Mouse (Mus musculus) gastrocnemius, postnatal 36 days (tissue): ENCODE measurements around the gene Gsto2. TPM values are rescaled to one million over a fixed set of nuclear protein-coding genes. Genes with fewer than 3 reads are reported as not detected.

ENCODE experiments used
- DNase-seq, 2 experiments: peaks; one replicate each; pipeline ENCODE4 v3.0.0; 2022
- intact Hi-C: fragments of 180-260 bp; cut with DNase I; formaldehyde crosslinking; loops from one replicate; pipeline ENCODE4 v1.15.1; 2025
- total RNA-seq, 2 experiments: library from RNA; stranded (reverse); gene quantifications; 2 replicates each; pipeline ENCODE4 v1.2.3; 2021

Gene Gsto2
- total RNA-seq, 2 experiments from 2014 or later: 0.22 to 0.66 TPM

DNA sequence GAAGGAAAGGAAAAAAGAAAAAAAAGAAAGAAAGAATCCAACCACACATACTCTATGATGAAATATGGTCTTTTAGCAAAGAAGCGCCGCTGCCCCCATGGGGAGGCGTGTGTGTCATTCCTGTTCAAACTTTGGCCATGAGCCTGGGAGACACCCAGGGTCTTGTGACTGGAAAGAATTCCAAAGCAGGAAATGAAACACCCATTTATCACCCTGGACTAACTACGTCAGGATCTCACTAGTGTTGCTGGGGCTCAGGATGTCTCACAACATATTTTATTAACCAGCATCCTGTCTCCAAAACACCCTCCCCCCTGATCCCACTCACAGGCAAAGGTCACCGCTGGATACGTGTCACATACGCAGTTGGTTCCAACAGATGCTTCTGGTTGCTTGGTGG lies 21.3 kb downstream of the Gsto2 start:
- intact Hi-C loops: no loop called here
- no peak for DNase-seq

DNA sequence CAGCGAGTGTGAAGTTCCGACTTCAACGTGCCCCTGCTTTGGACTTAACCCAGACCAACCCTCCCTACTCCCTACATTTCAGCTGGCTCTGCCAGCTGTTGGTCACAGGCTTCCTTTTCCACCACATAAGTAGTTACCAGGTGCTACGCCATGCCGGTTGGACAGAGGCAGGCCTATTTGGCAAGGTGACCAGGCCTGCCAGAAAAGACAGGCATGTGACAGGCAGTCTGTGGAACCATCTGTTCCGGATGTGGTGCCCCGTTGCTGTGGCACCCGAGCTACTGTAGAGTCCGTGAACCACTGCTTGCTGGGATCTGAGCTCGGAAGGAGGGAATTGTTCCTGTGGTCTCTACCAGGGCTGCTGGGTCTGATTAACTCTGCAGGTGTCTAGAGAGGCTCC lies 22.1 kb downstream of the Gsto2 start:
- intact Hi-C loops: no loop called here
- DNase-seq: no peak

DNA sequence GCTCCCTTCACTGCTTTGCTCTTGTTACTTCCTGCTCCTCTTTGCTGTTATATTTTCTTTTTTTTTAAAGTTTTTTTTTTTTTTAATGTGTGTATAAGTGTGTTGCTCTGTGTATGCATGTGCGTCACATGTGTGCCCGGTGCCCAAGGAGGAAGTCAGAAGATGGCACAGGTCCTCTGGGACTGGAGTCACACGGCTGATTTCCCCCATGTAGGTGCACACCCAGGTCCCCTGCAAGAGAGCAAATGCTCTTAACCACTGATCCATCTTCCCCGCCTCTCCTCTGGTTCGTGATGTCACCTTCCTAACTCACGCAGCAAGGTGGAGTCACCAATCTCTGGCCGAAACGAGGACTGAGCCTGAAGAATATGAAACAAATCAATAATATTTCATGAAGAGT lies 22.7 kb downstream of the Gsto2 start:
- DNase-seq: no peak
- intact Hi-C loops: no loop called here

DNA sequence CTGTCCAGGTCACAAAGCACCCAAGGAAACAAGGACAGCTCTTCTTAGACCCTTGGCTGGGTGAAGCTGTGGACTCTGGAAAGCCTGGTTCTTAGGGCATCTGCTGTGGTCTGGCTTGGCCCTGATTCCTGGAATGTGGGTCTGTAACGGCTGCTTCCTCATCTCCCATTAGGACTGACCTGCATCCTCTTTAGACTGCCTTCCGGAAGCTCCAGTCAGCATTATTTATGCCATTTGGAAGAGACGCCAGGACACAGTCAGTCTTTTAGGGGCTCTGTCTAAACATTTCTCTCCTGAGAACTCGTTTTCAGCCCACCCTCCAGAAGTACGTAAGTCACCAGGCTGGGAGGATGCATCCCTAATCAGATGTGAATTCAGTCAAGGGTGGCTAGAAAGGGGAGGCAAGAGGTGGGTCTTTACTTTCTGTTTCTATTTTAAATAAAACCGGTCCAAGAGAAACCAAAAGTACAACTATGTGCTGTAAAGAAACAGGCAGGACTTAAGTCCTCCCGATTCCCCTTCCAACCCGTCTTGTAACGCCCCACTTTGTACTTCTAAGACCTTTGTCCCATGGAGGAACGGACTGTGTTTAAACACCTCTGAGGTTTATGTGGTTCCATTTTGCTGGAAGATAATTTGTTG lies 25.3 kb downstream of the Gsto2 start:
- DNase-seq: no peak
- intact Hi-C loops: no loop called here

DNA sequence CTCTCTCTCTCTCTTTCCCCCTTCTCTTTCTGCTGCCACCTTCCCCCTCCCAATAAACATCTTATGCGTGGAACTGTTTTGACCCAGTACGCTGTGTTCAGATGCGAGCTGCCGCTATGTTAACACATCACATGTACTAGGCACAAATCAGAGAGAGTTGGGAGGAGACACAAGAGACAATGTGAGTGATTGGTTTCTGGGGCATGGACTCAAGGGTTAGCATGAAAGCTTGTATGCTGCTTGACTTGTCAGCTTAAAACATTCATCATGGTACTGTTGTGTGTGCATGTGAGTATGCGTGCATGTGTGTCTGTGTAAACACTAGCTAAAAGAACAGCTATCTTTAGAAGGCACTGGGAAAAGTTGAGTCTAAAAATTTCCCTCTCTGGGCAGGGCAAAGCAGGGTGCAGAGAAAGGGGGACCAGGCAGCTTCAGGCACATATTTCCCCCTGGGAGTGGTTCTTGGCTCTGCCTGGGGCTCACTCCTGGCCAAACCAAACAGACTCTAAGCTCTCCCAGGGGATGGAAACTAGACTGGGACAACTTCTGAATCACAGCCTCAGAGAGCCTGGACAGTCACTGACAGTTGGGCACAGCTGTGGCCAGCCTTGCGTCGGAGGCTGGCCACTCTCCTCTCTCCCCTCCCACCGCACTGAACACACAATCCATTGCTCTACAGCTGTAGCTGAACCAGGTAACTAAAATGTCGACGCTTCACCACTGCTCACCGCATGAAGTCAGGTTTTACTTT lies 26.4 kb downstream of the Gsto2 start:
- DNase-seq: no peak
- intact Hi-C loops: no loop called here

DNA sequence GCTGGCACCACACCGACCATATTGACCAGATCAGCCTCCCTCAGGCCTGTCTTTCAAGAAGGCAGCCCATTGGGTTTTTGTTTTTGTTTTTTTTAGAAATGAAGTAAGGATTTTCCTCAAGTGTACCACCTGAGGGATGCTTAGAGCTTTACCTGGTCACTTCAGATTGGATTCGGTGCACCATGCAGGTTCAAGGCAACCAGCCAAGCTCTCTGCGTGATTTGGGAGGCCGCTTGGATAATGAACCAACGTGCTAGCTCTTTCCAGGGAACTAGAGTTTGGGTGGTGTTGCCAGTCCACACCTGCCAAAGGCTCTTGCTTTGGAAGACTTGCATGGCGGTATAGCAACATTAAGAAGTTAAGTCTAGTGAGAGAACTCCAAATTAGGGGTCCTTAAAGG lies 27.8 kb downstream of the Gsto2 start:
- intact Hi-C loops: no loop called here
- no peak for DNase-seq

DNA sequence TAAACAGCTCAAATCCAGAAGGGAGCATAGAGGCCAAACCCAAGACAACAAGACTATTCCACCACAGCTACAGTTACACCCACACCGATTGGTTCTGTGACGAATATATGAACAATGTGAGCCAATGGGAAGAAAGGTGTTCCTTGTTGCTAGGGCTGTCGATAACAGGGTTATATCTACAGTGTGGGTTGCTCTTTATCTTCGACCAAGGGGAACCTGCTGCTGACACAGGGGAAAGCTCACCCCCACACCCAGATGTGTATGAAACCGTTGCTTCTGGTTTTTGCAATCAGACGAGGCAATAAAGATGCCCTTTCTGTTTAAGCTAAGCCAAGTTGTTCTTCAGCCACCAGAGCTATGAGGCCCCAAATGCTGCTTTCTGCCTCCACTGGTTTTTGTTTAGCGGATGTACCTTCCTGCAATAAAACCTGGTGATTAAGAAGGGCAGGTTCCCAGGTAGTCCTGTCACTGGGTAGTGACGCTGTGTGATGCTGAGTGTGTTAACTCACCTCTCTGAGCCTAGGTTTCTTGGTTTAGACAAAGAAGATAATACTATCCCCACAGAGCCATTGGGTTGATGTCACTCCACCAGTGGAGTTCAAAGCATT lies 33.2 kb downstream of the Gsto2 start:
- no peak for DNase-seq

DNA sequence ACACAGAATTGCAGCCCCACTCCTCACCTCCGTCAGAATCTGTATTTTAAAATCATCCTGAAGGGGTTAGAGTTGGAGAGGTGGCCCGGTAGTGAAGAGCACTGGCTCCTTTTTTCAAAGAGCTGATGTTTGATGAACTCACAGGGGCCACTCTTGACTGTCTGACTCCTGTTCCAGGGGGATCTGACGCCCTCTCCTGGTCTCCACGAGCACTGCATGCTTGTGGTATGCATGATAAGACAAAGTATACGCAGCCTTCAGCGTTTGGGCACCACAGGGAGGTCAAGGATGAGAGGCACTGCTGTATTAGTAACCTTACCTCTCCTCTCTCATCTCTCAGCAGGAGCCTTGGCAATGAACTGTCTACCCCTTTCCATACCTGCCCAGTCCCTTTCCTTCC lies 34.7 kb downstream of the Gsto2 start:
- no peak for DNase-seq
- intact Hi-C loops: no loop called here

More for the DNA sequence above, 33.2 kb downstream of the Gsto2 start:
- intact Hi-C loops: no loop called here

DNA sequence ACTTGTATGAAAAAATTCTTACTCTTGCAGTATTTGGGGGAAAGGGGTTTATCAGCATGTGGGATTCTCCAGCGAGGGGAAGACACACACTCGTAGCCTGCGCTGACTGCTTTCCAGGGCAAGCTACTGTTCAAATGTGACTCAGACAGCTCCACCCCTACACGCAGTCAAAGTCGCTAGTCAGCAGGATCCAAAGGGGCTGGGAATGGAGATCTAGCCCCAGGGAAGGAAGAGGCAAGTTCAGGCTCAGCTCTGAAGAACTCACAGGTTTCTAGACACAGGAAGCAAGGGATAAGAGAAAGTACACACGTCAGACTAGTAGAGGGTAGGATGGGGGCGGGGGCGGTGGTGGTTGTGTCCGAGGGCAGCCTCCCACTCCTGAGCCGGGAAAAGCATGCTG lies 35.2 kb downstream of the Gsto2 start:
- intact Hi-C loops: no loop called here
- no peak for DNase-seq

DNA sequence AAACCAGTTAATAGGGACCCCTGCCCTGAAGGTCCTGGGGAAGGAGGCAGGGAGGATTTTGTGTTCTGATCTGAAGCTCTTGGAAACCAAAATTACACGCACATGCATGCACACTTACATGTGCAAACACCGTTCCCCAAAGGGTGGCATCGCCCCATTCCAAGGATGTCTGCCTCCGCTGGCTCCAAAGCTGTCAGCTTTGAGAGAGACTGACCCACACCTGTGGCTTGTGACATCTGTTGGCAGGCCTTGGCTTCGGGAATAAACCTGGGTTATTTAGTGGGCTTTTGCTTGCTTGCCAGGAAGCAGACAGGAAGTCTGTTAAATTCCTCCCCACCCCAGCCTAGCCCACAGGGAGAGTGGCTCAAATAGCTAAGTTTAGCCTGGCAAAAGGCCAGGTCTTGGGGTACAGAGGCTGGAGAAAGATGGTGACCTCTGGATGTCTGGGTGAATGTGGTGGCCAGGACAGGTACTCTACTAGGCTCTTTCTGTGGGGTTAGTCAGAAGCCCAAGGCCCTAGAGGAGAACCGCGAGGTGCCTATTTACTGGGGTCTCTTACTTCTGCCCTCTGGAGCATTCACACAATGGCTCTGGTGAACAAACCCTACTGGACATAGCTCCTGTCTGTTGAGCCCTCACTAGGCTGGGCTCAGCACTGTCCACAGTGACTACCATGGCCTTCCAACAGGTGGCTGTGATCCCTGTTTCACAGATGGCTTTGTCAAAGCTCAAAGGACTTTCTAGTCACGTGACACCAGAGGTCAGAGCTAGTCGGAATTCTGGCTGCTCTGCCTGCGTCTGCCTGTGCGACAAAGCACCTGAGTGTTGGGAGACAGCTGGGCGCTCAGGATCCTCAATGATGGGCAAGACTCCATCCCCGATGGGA lies 37.2 kb downstream of the Gsto2 start:
- intact Hi-C loops: no loop called here
- no peak for DNase-seq

DNA sequence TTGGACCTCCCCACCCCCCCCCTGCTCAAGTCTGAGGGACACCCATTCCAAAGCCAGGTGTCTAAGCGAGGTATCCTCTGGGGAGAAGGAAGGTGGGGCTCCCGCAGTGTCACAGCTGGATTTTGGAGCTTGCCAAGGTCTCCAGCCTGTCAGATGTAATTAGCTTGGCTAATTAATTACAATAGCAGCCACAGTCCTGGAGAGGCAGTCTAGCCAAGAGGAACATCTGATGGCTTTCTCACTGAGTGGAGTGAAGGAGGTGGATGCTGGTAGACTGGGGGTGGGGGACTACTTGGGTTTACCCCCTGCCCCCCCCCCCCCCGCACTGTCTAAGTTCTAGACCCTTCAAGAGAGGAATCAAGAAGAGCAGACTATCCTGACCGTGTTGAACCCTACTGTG lies 38.3 kb downstream of the Gsto2 start:
- intact Hi-C loops: no loop called here

DNA sequence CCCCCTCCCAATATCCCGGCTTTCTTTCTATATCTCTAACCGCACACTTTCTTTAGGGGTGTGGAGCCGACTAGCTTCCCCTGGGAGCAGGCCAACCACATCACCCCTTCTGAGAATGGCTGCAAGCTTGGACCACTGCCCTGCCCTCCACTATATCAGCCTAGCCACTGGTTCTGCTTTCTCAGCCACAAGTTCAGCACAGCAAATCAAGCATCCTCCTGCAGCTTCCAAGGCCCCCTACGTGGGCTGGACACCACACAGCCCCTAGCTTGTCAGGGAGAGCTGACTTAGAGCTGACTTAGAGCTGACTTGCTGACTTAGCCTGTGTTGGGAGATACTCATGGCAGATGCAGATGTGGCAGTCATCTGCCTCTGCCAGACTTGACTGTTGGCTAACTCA lies 39.7 kb downstream of the Gsto2 start:
- intact Hi-C loops: no loop called here
- no peak for DNase-seq

More for the DNA sequence above, 38.3 kb downstream of the Gsto2 start:
- no peak for DNase-seq

DNA sequence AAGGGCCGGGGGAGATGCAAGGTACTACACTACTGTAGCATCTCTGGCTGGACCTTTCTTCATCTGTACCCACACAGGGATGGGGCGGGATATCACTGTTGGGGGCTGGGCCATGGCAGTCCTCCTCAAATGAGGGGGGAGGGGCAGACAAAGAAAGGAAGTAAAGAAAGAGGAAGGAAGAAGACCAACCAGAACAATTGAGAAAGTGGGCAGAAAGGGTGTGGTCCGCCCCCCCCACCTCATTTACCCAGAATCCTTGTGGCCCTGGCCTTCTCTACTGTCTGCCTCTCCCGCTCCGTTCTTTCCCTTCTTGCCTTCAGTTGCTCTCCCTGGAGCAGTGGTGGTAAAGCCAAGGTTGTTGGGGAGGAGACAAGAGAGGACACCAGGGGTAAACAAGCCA lies 40.3 kb downstream of the Gsto2 start:
- intact Hi-C loops: no loop called here
- DNase-seq: no peak

DNA sequence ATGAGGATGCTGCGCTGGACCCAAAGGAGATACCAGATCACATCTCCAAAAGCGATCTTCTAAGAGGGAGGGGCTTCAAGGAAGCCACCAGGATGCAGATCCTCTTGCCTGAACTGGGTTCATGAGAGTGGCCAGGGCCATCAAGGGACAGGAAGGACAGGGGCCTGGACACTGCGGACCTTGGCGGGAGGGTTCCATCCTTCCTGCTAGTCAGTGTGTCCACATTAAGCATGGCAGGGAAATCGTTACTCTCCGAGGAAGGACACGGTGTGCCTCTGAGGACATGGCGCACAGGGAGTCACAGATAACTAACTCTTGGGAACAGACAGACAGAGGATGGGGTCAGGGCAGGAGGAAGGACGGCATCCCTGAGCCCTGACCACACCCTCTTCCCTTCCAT lies 42.3 kb downstream of the Gsto2 start:
- intact Hi-C loops: no loop called here
- DNase-seq: no peak

DNA sequence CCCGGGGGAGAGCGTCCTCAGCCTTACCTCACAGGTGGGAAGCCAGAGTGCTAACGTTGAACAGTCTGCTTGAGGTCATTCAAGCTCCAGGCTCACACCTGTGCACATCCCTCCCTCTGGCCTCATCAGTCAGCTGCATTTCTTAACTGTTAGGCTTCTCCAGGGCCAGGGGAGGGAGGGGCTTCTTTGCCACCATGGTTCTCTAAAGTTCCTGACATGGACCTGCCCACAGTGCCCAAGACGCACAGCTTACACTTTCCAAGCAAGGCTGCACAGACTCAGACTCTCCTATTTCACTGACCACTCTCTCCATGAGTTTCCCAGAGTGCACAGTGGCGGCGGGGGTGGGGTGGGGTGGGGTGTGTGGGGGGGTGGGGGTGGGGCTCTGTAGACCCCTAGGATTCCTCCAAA lies 43.6 kb downstream of the Gsto2 start:
- intact Hi-C loops: no loop called here
- DNase-seq: no peak

DNA sequence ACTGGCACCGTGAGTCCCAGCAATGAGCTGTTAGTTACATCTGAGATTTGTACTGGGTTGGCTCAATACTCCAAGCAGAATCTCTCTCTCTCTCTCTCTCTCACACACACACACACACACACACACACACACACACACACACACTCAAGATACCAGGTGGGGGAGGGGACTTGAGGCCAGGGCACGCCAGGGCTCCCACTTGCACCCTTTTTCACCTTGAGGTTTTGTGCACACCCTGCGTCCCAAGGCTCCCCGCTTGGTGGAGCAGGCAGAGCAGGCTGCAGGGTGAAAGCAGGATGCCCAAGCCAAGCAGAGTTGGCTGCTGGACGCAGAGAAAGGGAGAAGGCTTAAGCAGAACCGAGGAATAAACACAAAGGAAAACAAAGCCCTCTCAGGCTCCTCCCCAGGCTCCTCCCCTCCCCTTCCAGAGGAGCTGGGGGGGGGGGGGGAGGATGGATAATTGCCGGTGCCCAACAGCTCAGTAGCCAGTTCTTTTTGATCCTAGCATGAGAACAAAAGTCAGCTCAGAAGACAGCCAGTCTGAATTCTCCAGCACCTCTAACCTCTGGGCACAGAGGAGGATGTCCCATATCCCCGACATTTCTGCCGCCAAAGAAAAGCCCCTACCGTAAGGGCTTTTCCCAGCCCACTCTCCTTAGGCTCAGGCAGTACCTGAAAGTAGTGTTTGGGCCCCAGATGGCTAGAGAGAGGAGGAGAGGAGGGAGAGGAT lies 44.2 kb downstream of the Gsto2 start:
- no peak for DNase-seq
- intact Hi-C loops: no loop called here

DNA sequence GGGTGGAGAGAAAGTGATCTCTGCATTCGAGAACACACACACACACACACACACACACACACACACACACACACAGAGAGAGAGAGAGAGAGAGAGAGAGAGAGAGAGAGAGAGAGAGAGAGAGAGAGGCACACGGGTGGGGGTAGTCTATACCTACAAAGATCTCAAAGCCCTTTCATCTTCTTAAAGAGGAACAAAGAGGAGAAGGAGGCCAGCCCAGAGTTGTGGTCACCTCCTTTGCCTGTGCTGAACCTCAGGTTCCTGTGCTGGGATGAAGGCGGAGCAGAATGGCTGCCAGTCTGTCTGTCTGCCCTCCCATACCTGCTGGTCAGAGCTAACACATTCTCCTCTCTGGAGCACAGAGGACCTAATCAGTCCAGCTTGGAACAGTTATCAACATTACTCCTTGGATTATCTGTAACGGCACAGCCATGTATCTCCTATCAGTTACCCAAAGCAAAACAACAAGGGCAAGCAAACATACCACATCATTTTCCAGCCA lies 44.8 kb downstream of the Gsto2 start:
- DNase-seq: no peak

DNA sequence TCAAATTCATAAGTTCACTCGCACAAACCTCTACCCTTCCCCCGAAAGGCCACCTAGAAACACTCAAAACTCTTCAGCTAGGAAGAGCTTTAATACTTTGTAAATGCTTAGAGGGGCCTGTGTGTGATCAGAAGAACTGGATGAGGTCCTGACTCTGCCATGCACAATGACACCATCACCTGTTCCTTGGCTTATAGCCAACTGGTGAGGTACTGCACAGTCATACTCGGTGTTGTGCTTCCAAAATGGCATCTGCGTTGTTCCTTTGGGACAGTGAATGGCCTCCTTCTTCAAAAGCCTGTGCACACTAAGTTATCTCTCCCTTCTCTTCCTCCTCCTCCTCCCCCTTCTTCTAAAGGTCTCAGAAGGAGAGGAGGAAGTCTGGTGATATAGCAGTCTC lies 45.4 kb downstream of the Gsto2 start:
- intact Hi-C loops: no loop called here
- no peak for DNase-seq

More for the DNA sequence above, 44.8 kb downstream of the Gsto2 start:
- intact Hi-C loops: no loop called here

DNA sequence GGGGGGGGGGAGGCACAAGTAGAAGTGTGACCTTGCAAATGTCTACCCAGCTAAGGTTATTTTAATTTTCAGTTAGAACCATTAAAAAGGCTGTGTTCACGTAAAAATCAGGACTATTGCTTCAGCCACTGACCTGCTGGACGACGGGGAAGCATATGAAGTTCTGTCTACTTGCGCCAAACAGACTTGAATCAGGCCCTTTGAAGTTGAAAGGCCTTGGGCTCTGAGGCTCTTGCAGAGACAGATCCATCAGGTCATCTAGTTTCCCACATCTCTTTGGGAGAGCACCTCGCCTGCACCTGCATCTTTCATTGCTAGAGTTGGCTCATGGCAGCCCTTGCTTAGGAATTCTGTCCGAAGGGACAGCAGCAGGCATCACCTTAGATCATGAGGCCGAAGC lies 48.0 kb downstream of the Gsto2 start:
- intact Hi-C loops: no loop called here
- no peak for DNase-seq

DNA sequence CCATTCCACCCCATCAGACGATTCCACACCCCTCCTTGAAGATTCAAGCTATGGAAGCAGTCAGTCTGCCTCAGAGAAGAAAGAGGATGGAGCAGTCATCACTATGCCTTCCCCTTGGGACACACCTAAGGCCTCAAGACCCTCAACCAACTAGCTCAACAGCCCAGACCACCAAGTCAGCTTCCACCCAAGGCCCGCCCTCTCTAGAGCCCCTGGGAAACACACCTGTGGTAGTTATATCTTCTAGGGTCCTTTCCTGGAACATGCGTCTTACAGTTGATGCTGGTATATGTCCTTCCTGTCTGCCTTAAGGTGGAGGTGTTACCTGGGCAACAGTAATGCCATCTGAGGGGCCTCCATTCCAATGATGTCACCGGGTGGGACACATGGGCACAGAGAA lies 48.9 kb downstream of the Gsto2 start:
- no peak for DNase-seq
- intact Hi-C loops: no loop called here
